Mouse (Mus musculus): ENCODE results near the gene Ppp2r2c.
"Not testable (repeated sequence)": the region's sequence is repeated elsewhere in the genome, so short reads cannot be mapped to it uniquely, and the experiment has no call there.

Ppp2r2c gene

DNA sequence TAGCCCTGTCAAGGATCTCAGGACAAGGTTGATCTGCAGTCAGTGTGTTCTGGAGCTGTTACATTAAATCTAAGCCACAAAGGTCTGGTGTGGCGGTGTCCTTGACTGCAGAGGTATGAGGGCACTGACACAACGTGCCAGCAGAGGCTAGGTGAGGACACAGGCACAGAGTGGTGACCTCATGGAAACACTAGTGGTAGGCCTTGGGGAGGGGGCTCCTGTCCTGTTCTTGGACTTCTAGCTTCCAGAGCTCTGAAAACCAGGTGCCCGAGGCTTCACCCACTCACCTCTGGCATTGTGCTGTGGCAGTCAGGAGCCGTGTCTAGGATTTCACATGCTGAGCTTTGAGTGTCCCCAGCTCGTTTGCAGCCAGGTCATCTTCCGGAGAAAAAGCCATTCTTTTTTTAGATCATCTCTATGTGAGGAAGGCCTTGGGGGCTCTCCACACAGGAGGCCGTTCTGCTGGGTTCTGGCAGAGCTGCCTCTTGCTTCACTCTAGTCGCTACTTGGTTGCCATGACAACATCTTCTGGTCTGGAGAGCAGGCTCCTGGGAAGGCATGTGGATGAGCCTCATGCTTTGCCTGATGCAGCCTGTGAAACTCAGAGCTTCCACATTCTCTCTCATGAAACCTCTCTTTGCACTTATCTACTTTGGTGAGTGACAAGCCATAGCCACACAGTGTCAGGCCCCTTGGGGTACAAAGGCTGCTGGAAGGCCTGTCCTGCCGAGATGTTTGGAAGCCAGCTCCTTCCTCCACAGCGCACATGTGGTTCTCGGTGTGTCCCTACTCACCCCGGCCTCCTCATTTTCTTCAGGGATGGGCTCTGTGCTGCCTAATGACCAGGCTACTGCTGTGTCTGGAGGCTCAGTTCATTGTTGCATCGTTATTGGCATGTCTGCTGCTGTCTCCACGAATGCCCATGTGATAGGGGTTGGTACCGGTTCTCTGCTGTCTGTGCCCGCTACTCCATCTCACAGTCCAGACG, 67.5 kb downstream of the Ppp2r2c start:
- DNase-seq = no peak

GRCm38 (mm10) chr5:36936548-36936947, 68.2 kb downstream of the Ppp2r2c start:
- DNase-seq = no peak

DNA sequence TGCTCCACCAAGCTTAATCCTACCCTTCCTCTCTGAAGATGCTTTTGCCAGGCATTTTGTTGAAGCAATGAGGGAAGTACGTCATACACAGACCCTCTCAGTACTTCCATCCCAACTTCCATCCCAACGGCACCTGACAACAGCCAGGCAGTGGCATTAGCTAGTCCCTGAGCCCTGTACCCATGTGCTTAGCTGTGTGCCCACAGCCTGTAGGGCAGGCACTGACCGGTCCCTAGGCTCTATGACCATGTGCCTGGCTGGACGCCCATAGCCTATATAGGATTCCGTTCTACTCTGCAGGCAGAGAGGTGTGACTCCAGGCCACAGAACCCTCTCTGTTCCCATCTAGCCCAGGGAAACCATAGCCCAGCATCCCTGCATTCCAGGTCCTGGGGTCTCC, 69.7 kb downstream of the Ppp2r2c start:
- DNase-seq = no peak

DNA sequence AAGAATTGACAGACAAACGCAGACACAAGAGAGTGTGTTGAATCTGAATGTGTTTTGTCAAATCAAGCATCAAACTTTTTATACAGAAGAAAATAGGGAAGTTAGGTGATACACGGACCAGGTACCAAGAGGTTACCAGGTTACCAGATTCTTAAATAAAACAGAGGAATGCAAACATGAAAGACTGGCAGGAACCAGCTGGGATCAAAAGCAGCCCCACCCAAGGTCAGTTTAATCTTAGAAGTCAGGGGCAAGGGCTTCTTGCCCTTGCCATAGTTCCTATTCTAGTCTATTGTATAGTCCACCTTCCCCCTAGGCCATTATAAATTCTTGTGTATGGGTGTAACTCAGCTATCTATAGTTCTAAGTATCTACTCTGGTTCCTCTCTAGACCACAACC, 70.7 kb downstream of the Ppp2r2c start:
- DNase-seq = not testable (repeated sequence)

- no peak for DNase-seq
Observed at GRCm38 (mm10) chr5:36942446-36942845, 74.1 kb downstream of the Ppp2r2c start.

DNA sequence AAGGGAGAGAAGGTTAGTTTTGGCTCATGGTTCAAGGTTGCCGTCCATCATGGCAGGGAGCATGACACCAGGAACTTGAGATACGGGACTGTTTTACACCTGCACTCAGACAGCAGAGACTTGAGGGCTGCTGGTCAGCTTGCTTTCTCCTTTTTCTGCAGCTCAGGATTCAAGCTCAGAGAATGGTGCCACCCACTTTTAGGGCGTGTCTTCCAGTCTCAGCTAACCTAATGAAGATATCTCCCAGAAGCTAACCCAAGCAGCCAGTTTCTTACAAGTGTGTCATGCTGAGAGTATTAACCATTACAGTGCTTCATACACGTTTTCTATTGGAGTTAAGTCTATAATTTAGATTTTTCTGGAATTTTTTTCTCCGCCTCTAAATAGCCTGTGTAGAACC, 76.2 kb downstream of the Ppp2r2c start:
- no peak for DNase-seq

GRCm38 (mm10) chr5:36945102-36945701, 76.9 kb downstream of the Ppp2r2c start:
- DNase-seq = peak; percentile 50 to 61

- no peak for DNase-seq
Observed at GRCm38 (mm10) chr5:36945713-36946112, 77.4 kb downstream of the Ppp2r2c start.

DNA sequence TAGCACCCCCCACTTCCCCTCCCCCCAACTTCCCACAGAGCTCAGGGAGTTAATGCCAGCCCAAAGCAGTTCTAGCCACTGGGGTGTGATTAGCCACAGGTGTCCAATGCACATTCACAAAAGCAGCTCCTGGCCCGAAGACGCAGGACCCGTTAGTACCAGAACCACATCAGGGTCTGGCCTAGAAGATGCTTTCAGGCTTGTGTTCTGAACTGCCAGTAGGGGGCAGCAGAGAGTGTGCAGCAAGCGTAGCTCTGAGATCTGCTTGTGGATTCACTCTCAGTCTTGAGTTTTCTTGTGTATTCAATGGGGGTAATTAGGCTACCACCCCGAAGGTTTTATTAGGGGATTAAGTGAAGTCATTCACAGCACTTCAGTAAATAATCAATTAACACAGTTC, 78.1 kb downstream of the Ppp2r2c start:
- DNase-seq = peak; percentile 72 to 73

- peak; percentile 88 to 90 for DNase-seq
Observed at GRCm38 (mm10) chr5:36948831-36949230, 80.5 kb downstream of the Ppp2r2c start.

- DNase-seq = peak in 1 of 2 experiments; percentile 17
Observed at GRCm38 (mm10) chr5:36950871-36951270, 82.6 kb downstream of the Ppp2r2c start.

DNA sequence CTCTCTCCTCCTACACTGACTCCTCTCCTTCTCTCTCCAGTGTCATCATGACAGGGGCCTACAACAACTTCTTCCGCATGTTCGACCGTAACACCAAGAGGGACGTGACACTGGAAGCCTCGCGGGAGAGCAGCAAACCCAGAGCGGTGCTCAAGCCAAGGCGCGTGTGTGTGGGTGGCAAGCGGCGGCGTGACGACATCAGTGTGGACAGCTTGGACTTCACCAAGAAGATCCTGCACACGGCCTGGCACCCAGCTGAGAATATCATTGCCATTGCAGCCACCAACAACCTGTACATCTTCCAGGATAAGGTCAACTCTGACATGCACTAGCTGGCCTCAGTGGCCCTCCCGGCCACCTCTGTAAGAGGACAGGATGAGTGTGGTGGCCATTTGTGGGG, 84.0 kb downstream of the Ppp2r2c start:
- no peak for DNase-seq

DNA sequence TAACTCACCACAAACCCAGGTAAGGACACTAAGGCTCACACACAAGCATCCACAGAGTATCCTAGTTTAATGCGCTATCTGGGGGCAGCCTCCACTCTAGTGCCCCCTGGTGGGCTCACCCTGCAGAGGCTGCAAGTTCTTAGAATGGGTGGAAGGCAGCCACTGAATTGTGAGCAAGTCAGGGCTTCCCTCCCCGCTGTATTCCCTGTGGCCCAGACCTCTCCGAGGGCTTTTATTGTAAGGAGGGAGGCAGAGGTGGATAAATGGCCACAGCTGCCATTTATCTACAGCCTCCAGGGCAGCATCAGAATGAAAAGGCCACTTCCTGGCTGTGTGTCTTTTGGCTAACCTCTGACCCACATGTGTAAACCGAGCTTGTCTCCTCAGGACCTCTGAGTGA, 87.1 kb downstream of the Ppp2r2c start:
- DNase-seq = peak; percentile 42 to 63

DNA sequence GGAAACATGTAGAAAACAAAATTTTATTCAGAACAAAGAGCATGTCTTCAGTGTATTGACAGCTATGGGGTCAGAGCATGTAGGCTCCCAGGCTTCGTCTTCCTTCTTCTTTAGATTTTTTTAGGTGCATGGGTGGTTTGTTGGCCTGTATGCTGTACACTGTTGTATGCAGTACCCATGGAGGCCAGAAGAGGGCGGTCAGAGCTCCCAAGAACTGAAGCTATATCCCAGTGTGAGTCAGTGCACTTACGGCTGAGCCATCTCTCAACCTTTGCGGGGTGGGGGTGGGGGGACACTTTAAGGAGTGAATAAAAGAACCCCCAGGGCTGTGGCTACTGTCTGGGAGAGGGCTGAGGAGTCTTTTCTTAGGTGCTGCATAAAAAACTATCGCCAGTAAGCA, 90.5 kb downstream of the Ppp2r2c start:
- peak; percentile 85 to 86 for DNase-seq

DNA sequence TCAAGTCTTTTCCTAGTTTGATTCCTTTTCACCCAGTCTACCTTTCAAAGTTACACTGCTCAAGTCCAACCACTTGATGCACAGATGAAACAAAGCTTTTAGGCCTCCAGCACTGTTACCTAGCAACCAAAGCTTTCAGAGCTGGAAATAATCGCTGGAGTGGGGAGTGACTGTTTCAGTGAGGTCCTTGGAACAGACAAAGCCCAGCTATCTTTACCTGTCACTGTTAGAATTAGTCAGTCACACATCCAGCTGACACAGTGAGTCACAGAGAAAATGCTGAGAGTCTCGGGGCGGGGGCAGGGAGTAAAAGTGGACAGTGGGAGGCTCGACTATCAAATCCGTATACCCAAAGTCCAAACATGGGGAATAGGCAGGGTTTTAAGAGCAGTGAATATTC, 92.2 kb downstream of the Ppp2r2c start:
- no peak for DNase-seq

- no peak for DNase-seq
Observed at GRCm38 (mm10) chr5:36971587-36971986, 103.3 kb downstream of the Ppp2r2c start.

- DNase-seq = peak in 1 of 2 experiments; percentile 28
Observed at GRCm38 (mm10) chr5:36975336-36975735, 107.0 kb downstream of the Ppp2r2c start.

- DNase-seq = peak; percentile 49 to 68
Observed at GRCm38 (mm10) chr5:36977809-36978208, 109.5 kb downstream of the Ppp2r2c start.

- no peak for DNase-seq
Observed at GRCm38 (mm10) chr5:36979001-36979400, 110.7 kb downstream of the Ppp2r2c start.

- DNase-seq = peak in 1 of 2 experiments; percentile 26
Observed at GRCm38 (mm10) chr5:36979631-36980030, 111.3 kb downstream of the Ppp2r2c start.

- no peak for DNase-seq
Observed at GRCm38 (mm10) chr5:36982271-36982670, 114.0 kb downstream of the Ppp2r2c start.

DNA sequence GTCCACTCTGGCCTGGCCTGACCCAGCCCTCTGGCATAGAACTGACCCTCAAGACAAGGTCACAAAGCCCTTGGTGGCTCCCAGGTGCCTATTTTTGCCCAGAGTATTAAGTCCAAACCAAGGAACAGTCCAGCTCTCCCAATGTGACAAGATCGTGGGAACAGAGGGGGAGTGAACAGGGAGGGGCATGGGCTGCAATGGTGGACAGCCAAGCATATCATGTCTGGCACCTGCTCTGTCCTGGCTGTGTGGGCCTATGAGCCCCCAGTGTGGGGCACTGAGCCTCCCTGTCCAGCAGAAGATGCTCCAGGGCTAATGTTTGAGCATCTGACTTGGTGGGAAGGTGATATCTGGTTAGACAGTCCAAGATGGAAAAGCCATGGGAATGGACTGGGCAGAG, 118.3 kb downstream of the Ppp2r2c start:
- peak; percentile 43 to 53 for DNase-seq

DNA sequence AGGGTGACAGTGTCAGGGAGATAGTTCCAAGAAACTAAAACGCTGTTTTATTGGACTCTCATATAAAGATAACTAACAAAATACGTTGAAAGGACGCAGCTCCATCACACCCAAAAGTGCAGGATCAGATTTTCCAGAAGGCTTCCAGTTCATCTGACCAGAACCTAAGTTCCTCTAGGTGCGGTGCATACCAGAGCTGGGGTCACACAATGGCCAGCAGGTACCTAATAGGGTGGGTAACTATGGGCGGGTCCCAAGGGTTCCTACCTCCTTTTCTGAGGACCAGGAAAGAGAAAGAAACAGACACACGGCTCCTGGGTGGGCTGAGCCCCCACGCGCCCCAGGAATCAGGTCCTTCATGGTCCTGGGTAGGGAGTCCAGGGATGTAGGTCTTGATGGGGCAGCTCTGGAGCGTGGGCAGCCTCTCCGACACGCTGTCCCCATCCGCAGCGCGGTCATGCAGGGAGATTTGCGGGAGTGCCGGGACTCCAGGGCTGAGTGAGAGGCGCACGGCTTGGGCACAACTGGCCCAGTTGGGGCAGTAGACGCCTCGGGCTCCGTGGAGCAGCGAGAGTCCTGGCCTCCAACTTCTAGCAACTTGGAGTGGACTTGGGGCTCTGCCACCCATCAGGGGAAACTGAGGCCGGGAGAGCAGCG, 119.9 kb downstream of the Ppp2r2c start:
- peak; percentile 45 to 65 for DNase-seq
